Comparison of ENCODE assay signal across 13 mouse cellular contexts in the genomic region with DNA sequence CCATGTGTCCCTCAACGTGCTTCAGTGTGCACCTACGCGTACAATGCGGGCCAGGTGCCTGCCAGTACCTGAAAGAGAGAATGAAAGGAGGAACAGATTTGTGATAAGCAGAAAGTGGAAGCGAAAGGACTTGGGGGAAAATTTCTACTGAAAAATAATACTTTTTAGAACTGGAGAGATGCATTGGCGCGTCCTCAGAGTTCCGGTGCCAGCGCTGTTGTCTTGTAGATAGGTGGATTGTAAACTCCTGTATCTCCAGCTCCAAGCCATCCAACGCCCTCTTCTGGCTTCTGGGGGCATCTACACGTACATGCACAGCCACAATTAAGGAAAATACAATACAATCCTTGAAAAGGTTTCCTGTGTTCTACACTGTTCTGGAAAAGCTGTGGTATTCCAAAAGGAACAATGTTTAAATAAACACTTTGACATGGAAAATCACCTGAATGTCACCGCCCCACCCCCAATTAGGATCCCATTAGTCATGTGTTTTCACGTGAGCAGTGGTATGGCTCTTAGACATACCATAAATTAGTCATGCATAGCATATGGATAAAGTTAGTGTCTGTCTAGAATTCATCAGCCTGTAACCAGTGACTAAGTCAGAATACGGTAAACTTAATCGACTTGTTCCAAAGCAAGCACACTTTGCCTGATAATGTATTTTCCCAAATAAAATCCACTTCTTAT.
DNase-seq lines count a peak whose midpoint lies in the region; ATAC-seq lines count a peak whose summit lies in the region.
"Had no signal": no experiment of that assay in that cellular context is flagged by ENCODE, and none has a peak within 500 bp of the region (broad histone marks: within the 10 kb centered on the region; RNA-seq: fewer than 3 reads in every experiment).

No protein-coding gene starts in this region.

- no peaks in the 10 kb centered on the region for H3K27me3 ChIP-seq in hindbrain, embryonic 16.5 days (replicated peaks; ENCODE audit: control insufficient read depth, insufficient read depth, low read length)
- H3K27me3 ChIP-seq: liver, embryonic 13.5 days; neural tube, embryonic 13.5 days had no signal

- 84% methylated on average over 15 of the region's 15 CpGs for WGBS in hindbrain, embryonic 16.5 days

- peak; percentile 57 for ATAC-seq in inflammation-experienced regulatory T-cells, adult 6 months
- no peak for ATAC-seq in hindbrain, embryonic 16.5 days

- H3K4me1 ChIP-seq in hindbrain, embryonic 16.5 days (ENCODE audit: control insufficient read depth, insufficient read depth, low read depth, low read length) = no peaks in the 10 kb centered on the region
- H3K4me1 ChIP-seq: neural tube, embryonic 13.5 days had no signal

- H3K4me3 ChIP-seq in hindbrain, embryonic 16.5 days (ENCODE audit: low read length) = no peak overlapping the region
- H3K4me3 ChIP-seq: liver, embryonic 13.5 days; neural tube, embryonic 13.5 days had no signal

- H3K27ac ChIP-seq in hindbrain, embryonic 16.5 days (ENCODE audit: low read depth, low read length) = no peak overlapping the region
- H3K27ac ChIP-seq: liver, embryonic 13.5 days; neural tube, embryonic 13.5 days had no signal

- no peaks in the 10 kb centered on the region for H3K36me3 ChIP-seq in hindbrain, embryonic 16.5 days (ENCODE audit: control insufficient read depth, insufficient read depth, low read length)
- H3K36me3 ChIP-seq: liver, embryonic 13.5 days; neural tube, embryonic 13.5 days had no signal

- no peaks in the 10 kb centered on the region for H3K9me3 ChIP-seq in hindbrain, embryonic 16.5 days (ENCODE audit: control insufficient read depth, low read length)
- H3K9me3 ChIP-seq: liver, embryonic 13.5 days; neural tube, embryonic 13.5 days had no signal

- H3K9ac ChIP-seq in hindbrain, embryonic 16.5 days (ENCODE audit: low read depth, low read length) = no peak overlapping the region
- H3K9ac ChIP-seq: liver, embryonic 13.5 days; neural tube, embryonic 13.5 days had no signal

- peak; percentile 14 for DNase-seq in embryo, embryonic 11 days
- DNase-seq in embryo, embryonic 10.5 days (ENCODE audit: low spot score) = no peak
- DNase-seq in 3T3-L1 (ENCODE audit: low read depth, low spot score) (peak; percentile 63), ES-CJ7 (ENCODE audit: low read depth, low spot score) (peak; percentile 65)
- no peak for DNase-seq in ovary, postnatal 10 days (ENCODE audit: low spot score)
- DNase-seq in right cerebral cortex, postnatal 4 days = no peak
- DNase-seq: gastrocnemius, postnatal 10 days; heart, postnatal 10 days; kidney, adult 11 months; liver, embryonic 13.5 days had no signal

- no peak overlapping the region for H3K4me2 ChIP-seq in hindbrain, embryonic 16.5 days (ENCODE audit: low read length)
- H3K4me2 ChIP-seq: liver, embryonic 13.5 days; neural tube, embryonic 13.5 days had no signal

Comparison
In these comparisons a context has a peak if more than half of its experiments do, and no peak if none do; other contexts are left out.
1. DNase-seq: peak in embryo, embryonic 11 days (single experiment), 3T3-L1 (single experiment) and ES-CJ7 (single experiment); none in embryo, embryonic 10.5 days (single experiment), ovary, postnatal 10 days (single experiment) and right cerebral cortex, postnatal 4 days (single experiment).